Mouse (Mus musculus) adrenal gland (tissue): Measurements from ENCODE around the gene Mmaa.

ENCODE experiments used
- intact Hi-C: fragments of 180-260 bp; cut with DNase I; formaldehyde crosslinking; loops from one replicate; pipeline ENCODE4 v1.15.1; 2025
- long read RNA-seq, 2 experiments: library from polyadenylated mRNA; unstranded; transcript quantifications; one replicate each; pipeline ENCODE4 v2.0.0; 2020; ENCODE audit warnings: borderline replicate concordance in 1 of 2; ENCODE audit not compliant: insufficient replicate concordance in 1 of 2

Mmaa gene
- long read RNA-seq, experiment 1, full-length matches to known transcripts, result 12 of 26 reads
- long read RNA-seq, experiment 1, partial matches to known transcripts, result 9 of 26 reads
- long read RNA-seq, experiment 1, other reads (novel, unspliced or antisense), result 5 of 26 reads
- long read RNA-seq, experiment 2, full-length matches to known transcripts, result 14 of 32 reads
- long read RNA-seq, experiment 2, partial matches to known transcripts, result 7 of 32 reads
- long read RNA-seq, experiment 2, other reads (novel, unspliced or antisense), result 11 of 32 reads

GRCm38 (mm10) chr8:79294610-79295275 is at the start of gene Mmaa:
Gene Mmaa, minus strand, starts transcription at chr8:79294937.
- intact Hi-C loops, result loop anchor here (5.0 kb wide), 3 partner anchors 103 to 267 kb away; partner anchors contain the start of genes Smad1 and Zfp827

- intact Hi-C loops, result no loop called here
These were observed 46.5 kb upstream of the Mmaa start for GRCm38 (mm10) chr8:79341236-79341635.

GRCm38 (mm10) chr8:79339555-79339954 is 44.8 kb upstream of the Mmaa start:
- intact Hi-C loops, result loop anchor here (10.0 kb wide), 1 partner anchor 155 kb away; no protein-coding TSS in a partner anchor

- intact Hi-C loops, result loop anchor here (10.0 kb wide), 1 partner anchor 156 kb away; no protein-coding TSS in a partner anchor
These were observed 43.9 kb upstream of the Mmaa start for GRCm38 (mm10) chr8:79338619-79339018.

- intact Hi-C loops, result loop anchor here (10.0 kb wide), 1 partner anchor 162 kb away; no protein-coding TSS in a partner anchor
These were observed 37.6 kb upstream of the Mmaa start for GRCm38 (mm10) chr8:79332109-79332900.

- intact Hi-C loops, result loop anchor here (10.0 kb wide), 1 partner anchor 163 kb away; no protein-coding TSS in a partner anchor
These were observed 36.8 kb upstream of the Mmaa start for GRCm38 (mm10) chr8:79331571-79331970.

- intact Hi-C loops, result loop anchor here (10.0 kb wide), 1 partner anchor 164 kb away; no protein-coding TSS in a partner anchor
These were observed 36.3 kb upstream of the Mmaa start for GRCm38 (mm10) chr8:79331017-79331416.

- intact Hi-C loops, result loop anchor here (10.0 kb wide), 1 partner anchor 165 kb away; no protein-coding TSS in a partner anchor
These were observed 35.0 kb upstream of the Mmaa start for GRCm38 (mm10) chr8:79329735-79330134.

GRCm38 (mm10) chr8:79329182-79329581 is 34.4 kb upstream of the Mmaa start:
- intact Hi-C loops, result no loop called here

- intact Hi-C loops, result no loop called here
These were observed 30.8 kb upstream of the Mmaa start for GRCm38 (mm10) chr8:79325510-79325909.

- intact Hi-C loops, result no loop called here
These were observed 30.2 kb upstream of the Mmaa start for GRCm38 (mm10) chr8:79324928-79325327.

GRCm38 (mm10) chr8:79324036-79324435 is 29.3 kb upstream of the Mmaa start:
- intact Hi-C loops, result no loop called here

- intact Hi-C loops, result no loop called here
These were observed 28.4 kb upstream of the Mmaa start for GRCm38 (mm10) chr8:79323121-79323520.

GRCm38 (mm10) chr8:79310801-79311200 is 16.1 kb upstream of the Mmaa start:
- intact Hi-C loops, result no loop called here

GRCm38 (mm10) chr8:79305941-79306340 is 11.2 kb upstream of the Mmaa start:
- intact Hi-C loops, result no loop called here

GRCm38 (mm10) chr8:79301548-79301947 is 6.8 kb upstream of the Mmaa start:
- intact Hi-C loops, result no loop called here

- intact Hi-C loops, result loop anchor here (5.0 kb wide), 2 partner anchors 98 to 188 kb away; partner anchors contain the start of gene Smad1
These were observed 5.0 kb upstream of the Mmaa start for GRCm38 (mm10) chr8:79299704-79300103.

- intact Hi-C loops, result loop anchor here (2.0 to 5.0 kb wide), 3 partner anchors 100 to 287 kb away; partner anchors contain the start of gene Smad1
These were observed 3.0 kb upstream of the Mmaa start for GRCm38 (mm10) chr8:79297763-79298162.

GRCm38 (mm10) chr8:79295276-79296105 is 754 bp upstream of the Mmaa start:
- intact Hi-C loops, result loop anchor here (2.0 to 5.0 kb wide), 3 partner anchors 102 to 289 kb away; partner anchors contain the start of gene Smad1

- intact Hi-C loops, result loop anchor here (5.0 kb wide), 1 partner anchor 267 kb away; the partner anchor contains the start of gene Zfp827
These were observed 896 bp downstream of the Mmaa start for GRCm38 (mm10) chr8:79293841-79294240.
